Mouse (Mus musculus): ENCODE results near the gene Tescl.

DNA sequence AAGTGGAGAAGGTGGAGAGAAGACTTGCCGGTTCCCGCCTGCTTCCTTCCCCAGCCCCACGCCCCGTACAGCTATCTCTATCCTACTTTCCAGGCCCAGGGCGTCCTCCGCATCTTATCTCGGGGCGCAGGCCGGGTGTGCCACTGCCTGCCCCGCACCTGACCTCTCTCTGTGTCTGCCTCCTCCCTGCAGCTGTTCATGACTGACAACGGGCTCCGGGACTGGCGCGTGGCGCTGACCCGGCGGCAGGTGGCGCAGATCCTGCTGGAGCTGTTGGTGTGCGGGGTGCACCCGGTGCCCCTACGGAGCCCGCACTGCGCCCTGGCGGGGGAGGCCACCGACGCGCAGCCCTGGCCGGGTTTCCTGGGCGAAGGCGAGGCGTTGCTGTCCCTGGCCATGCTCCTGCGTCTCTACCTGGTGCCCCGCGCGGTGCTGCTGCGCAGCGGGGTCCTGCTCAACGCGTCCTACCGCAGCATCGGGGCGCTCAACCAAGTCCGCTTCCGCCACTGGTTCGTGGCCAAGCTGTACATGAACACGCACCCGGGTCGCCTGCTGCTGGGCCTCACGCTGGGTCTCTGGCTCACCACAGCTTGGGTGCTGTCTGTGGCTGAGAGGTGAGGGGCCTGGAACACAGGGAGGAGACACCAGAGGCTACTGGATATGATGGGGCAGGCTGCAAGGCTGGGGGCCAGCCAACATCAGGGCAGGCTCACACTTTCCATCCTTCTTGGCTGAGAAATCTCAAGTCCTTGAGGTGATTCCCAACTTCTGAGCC is 43.5 kb upstream of the Tescl start:
- TF ChIP-seq CTCF (IDR thresholded peaks at IDR 0.05; ENCODE audit: insufficient read depth, low read depth, low read length) (0 out of 2 replicates have a peak, but pooled peaks have one; percentile 22), POLR2A (IDR thresholded peaks at IDR 0.05; ENCODE audit: insufficient read depth, low read depth, low read length) (no peak)

Measured in olfactory bulb, adult 2 months (tissue).